Mouse (Mus musculus) erythroblast, embryonic 14.5 days (primary cell): Measurements from ENCODE around the gene Fbxl17.

Experiments used
- GATA1 ChIP-seq: IDR thresholded peaks from 2 replicates; pipeline ENCODE4 v1.6.1; 2012; ENCODE audit warnings: low read length, inconsistent platforms, mixed read lengths
- TAL1 ChIP-seq: IDR thresholded peaks from 3 replicates; pipeline ENCODE4 v1.6.1; 2012; ENCODE audit warnings: low read length, inconsistent platforms, mixed read lengths

- TF ChIP-seq GATA1 (no peak), TAL1 (no peak)
Measured at GRCm38 (mm10) chr17:63399816-63400215, 100.0 kb downstream of the Fbxl17 start.
